Mouse (Mus musculus) megakaryocyte, embryonic 14.5 days (primary cell): ENCODE data around the gene Ppp2r5a.

Source experiments
- FLI1 ChIP-seq: IDR thresholded peaks from 2 replicates; pipeline ENCODE4 v1.6.1; 2012; ENCODE audit warnings: low read length, inconsistent platforms, mixed read lengths
- GATA1 ChIP-seq: IDR thresholded peaks from 3 replicates; pipeline ENCODE4 v1.6.1; 2012; ENCODE audit warnings: mixed read lengths, low read length, inconsistent platforms, borderline replicate concordance

DNA sequence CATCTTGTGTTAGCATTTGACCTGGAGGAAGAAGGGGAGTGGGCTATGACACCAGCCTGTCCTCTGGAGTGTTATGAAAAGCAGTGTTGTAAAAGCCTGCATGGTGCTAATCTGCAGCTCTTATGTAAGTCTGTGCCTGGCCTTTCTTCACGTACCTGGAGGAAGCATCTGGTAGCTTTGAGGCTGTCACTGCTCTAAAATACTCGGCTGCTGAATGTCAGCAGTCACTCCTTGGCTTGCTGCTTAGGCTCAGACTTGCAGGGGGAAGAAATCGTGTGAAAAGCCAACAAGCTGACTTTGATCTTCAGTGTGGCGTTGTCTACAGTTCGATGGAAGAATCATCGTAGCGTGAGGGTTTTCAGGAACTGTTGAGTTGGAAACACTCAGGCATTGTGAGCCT lies 566 bp downstream of the Ppp2r5a start:
- TF ChIP-seq FLI1 (no peak), GATA1 (no peak)
